Mouse (Mus musculus) right cerebral cortex, postnatal 10 days (tissue): Measurements from ENCODE around the gene Il16.

Experiments used
- DNase-seq, 2 experiments: peaks; one replicate each; pipeline ENCODE4 v3.0.0; 2021; ENCODE audit warnings: low spot score in 2 of 2

The Il16 gene

GRCm38 (mm10) chr7:83609891-83610290 lies 135.6 kb downstream of the Il16 start:
- no peak for DNase-seq

GRCm38 (mm10) chr7:83606796-83607195 lies 138.7 kb downstream of the Il16 start:
- no peak for DNase-seq

- no peak for DNase-seq
These were observed 141.2 kb downstream of the Il16 start for GRCm38 (mm10) chr7:83604180-83604944.

- peak in 1 of 2 experiments; percentile 48 for DNase-seq
These were observed 145.6 kb downstream of the Il16 start for GRCm38 (mm10) chr7:83599913-83600286.

GRCm38 (mm10) chr7:83598997-83599912 lies 146.3 kb downstream of the Il16 start:
- no peak for DNase-seq

- DNase-seq, result no peak
These were observed 148.5 kb downstream of the Il16 start for GRCm38 (mm10) chr7:83597063-83597462.

- no peak for DNase-seq
These were observed 151.5 kb downstream of the Il16 start for GRCm38 (mm10) chr7:83594056-83594455.
